Mouse (Mus musculus): ENCODE measurements at regions not wholly inside any gene's neighbourhood (a gene's known extent, or its start where the extent isn't known, plus 50 kb on each side); places are given as distances from the start of the nearest gene placed in this dataset.

DNA sequence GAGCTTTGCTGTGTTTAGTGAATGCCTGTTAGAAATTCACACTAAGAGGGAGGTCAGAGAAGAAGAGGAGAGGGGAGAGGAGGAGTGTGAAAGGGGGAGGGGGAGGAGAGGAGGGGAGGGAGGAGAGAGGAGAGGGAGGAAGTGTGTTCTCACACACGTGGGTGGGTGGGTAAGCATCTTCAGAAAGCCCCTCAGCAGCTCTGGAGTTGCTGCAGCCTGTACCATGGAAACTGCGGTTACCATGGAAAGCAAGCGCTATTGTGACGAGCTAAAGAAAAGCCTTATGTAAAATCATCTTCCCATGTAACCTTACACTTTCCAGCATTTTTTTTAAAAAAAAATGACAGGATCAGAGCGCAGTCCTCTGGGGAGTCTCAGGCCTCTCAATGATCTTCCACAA lies 441.8 kb downstream of the Rwdd3 start:
- Histone ChIP-seq H3K4me3 (replicated peaks; ENCODE audit: control insufficient read depth, low read depth, low read length) (no peak overlapping the region), H3K4me1 (ENCODE audit: control insufficient read depth, insufficient read depth, low read length) (no peaks in the 10 kb centered on the region), H3K27ac (ENCODE audit: control insufficient read depth, insufficient read depth, low read depth, low read length, poor library complexity) (no peak overlapping the region)
- WGBS, result 71% methylated on average over 5 of the region's 5 CpGs
- TF ChIP-seq POLR2A (IDR thresholded peaks at IDR 0.05; ENCODE audit: borderline replicate concordance, control insufficient read depth, low read depth, low read length), result no peak
- TF ChIP-seq CTCF (IDR thresholded peaks at IDR 0.05; ENCODE audit: control insufficient read depth, insufficient read depth, low read length), result no peak

DNA sequence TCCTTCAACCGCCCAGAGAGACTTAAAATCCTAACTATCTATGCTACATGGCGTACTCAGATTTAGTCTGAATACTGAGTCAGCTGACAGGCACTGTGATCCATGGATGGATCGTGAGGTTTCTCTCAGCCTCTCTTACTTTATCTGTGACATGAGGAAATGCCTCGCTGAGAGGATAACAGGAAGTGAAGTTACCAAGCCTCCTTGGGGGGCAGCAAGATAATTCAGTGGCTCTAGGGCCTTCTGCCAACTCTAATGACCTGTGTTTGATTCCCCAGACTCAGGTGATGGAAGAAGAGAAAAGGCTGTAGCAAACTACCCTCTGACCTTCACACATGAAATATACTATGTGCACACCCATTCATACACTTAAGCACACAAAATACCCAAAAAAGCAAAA lies 486.3 kb downstream of the Rwdd3 start:
- TF ChIP-seq POLR2A (IDR thresholded peaks at IDR 0.05; ENCODE audit: borderline replicate concordance, control insufficient read depth, low read depth, low read length) (no peak), CTCF (IDR thresholded peaks at IDR 0.05; ENCODE audit: control insufficient read depth, insufficient read depth, low read length) (no peak)
- H3K4me1 ChIP-seq (ENCODE audit: control insufficient read depth, insufficient read depth, low read length), result no peaks in the 10 kb centered on the region
- no peak overlapping the region for H3K27ac ChIP-seq (ENCODE audit: control insufficient read depth, insufficient read depth, low read depth, low read length, poor library complexity)
- WGBS, result 45% methylated on average over 4 of the region's 4 CpGs
- no peak overlapping the region for H3K4me3 ChIP-seq (replicated peaks; ENCODE audit: control insufficient read depth, low read depth, low read length)

DNA sequence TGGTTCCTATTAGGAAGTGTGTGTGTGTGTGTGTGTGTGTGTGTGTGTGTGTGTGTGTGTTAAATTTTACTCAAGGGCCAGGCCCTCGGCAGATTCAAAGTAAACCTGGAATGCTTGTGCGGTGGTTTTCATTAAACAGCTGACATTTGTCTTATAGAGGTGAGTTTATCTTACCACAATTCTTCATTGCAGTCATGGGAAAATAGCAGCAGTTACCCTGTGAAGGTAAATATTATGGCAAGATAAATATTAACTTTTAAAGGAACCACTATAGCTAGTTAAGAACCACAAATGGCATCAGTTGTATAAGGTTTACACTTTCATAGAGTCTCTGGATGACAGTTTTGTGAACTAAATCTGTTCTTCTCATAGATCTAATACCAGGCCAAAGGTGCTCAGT lies 495.6 kb downstream of the Rwdd3 start:
- 88% methylated on average over 2 of the region's 2 CpGs for WGBS
- TF ChIP-seq CTCF (IDR thresholded peaks at IDR 0.05; ENCODE audit: control insufficient read depth, insufficient read depth, low read length), result no peak
- TF ChIP-seq POLR2A (IDR thresholded peaks at IDR 0.05; ENCODE audit: borderline replicate concordance, control insufficient read depth, low read depth, low read length), result no peak
- H3K4me1 ChIP-seq (ENCODE audit: control insufficient read depth, insufficient read depth, low read length), result no peaks in the 10 kb centered on the region
- H3K4me3 ChIP-seq (replicated peaks; ENCODE audit: control insufficient read depth, low read depth, low read length), result no peak overlapping the region
- H3K27ac ChIP-seq (ENCODE audit: control insufficient read depth, insufficient read depth, low read depth, low read length, poor library complexity), result no peak overlapping the region

DNA sequence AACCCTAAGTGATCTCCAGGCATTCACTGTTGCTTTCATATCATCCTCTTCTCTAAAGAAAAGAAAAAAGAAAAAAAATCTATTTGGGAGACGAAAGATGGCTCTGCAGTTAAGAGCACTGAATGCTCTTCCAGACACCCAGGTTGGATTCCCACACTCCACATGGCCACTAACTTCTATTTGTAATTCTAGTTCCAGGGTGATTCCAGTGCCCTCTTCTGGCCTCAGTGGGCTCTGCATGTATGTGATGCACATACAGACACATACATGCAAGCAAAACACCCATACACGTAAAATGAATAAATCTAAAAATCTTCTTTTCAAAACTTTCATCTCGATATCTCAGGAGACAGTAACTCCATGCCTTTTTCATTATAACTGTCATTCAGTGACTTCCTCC lies 502.8 kb downstream of the Rwdd3 start:
- 77% methylated on average over 3 of the region's 3 CpGs for WGBS
- no peak for TF ChIP-seq POLR2A (IDR thresholded peaks at IDR 0.05; ENCODE audit: borderline replicate concordance, control insufficient read depth, low read depth, low read length)
- TF ChIP-seq CTCF (IDR thresholded peaks at IDR 0.05; ENCODE audit: control insufficient read depth, insufficient read depth, low read length), result no peak

DNA sequence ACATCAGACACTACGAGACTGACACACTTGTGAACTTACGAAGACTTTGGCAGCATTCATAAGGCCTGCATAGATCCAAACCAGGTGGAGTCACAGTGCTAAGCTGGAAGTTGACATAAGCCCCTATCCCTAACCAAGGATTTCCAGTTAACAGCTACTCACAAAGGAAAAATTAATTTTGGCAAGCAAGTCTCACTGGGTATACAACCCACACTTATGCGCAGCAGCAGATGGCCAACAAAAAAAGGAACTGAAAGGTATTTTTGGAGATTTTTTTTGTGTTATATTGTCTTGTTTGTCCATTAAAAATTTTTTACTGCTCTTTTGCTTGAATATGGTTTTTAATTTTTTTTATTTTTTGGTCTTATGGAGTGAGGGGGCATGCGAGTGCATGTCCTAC lies 509.0 kb downstream of the Rwdd3 start:
- Histone ChIP-seq H3K4me3 (replicated peaks; ENCODE audit: control insufficient read depth, low read depth, low read length) (no peak overlapping the region), H3K4me1 (ENCODE audit: control insufficient read depth, insufficient read depth, low read length) (no peaks in the 10 kb centered on the region), H3K27ac (ENCODE audit: control insufficient read depth, insufficient read depth, low read depth, low read length, poor library complexity) (no peak overlapping the region)
- no peak for TF ChIP-seq POLR2A (IDR thresholded peaks at IDR 0.05; ENCODE audit: borderline replicate concordance, control insufficient read depth, low read depth, low read length)
- no peak for TF ChIP-seq CTCF (IDR thresholded peaks at IDR 0.05; ENCODE audit: control insufficient read depth, insufficient read depth, low read length)
- 84% methylated on average over 4 of the region's 4 CpGs for WGBS

More for the DNA sequence above, 502.8 kb downstream of the Rwdd3 start:
- H3K4me3 ChIP-seq (replicated peaks; ENCODE audit: control insufficient read depth, low read depth, low read length), result no peak overlapping the region
- H3K4me1 ChIP-seq (ENCODE audit: control insufficient read depth, insufficient read depth, low read length), result no peaks in the 10 kb centered on the region
- H3K27ac ChIP-seq (ENCODE audit: control insufficient read depth, insufficient read depth, low read depth, low read length, poor library complexity), result no peak overlapping the region

DNA sequence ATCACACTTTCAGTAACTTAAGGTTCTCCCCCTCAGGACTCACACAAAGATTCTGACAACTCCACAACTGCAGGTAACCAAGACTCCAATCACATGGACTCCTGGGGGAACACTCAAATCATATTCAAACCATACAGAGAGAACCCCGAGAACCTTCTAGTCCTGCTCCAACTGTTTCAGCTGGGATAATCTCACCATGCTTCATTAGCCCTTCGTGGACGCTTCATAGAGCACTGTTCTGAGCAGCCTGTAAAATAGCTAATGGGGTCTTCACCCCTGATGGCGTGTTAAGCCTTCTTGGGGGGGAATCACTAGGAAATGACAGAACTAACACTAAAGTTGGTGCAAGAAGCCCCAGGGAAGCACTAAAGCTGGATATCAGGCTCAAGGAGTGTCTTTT lies 510.7 kb downstream of the Rwdd3 start:
- no peak overlapping the region for H3K27ac ChIP-seq (ENCODE audit: control insufficient read depth, insufficient read depth, low read depth, low read length, poor library complexity)
- no peak overlapping the region for H3K4me3 ChIP-seq (replicated peaks; ENCODE audit: control insufficient read depth, low read depth, low read length)
- no peak for TF ChIP-seq POLR2A (IDR thresholded peaks at IDR 0.05; ENCODE audit: borderline replicate concordance, control insufficient read depth, low read depth, low read length)
- no peaks in the 10 kb centered on the region for H3K4me1 ChIP-seq (ENCODE audit: control insufficient read depth, insufficient read depth, low read length)
- WGBS, result 78% methylated on average over 4 of the region's 4 CpGs

DNA sequence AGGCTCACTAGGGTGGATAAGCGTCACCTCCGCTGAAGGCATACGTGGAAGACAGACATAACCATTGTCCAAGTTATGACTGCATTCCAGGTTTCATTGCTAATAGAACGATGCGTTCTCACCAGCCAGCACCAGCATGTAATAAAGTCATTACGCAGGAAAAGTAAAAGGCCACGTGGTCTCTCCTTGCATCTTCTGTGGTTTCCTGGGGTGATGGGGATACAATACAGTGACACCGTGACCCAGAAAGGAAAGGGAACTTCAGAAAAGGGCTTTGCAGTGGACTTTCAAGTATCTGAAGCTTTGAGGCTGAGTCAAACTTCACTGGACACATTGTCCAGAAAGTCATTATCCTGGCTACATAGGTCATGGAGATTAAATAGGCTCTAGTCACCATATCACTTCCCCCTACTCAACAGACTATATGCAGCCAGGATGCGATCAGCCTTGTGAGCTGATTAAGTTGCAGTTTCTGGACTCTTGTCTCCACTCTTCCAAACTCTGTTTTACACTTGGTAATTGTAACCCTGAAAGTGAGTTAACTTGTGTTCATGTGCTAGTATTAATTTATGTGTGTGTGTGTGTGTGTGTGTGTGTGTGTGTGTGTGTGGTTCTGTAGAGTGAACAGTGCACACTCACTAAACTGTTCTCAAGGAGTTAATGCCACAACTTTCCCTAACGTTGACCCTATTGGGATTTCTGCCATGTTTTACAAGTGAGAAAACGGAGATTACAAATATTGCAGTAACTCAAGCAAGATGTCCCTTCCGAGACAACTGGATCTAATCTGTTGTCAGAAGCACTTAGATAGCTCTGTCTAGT lies 522.2 kb downstream of the Rwdd3 start:
- TF ChIP-seq CTCF (IDR thresholded peaks at IDR 0.05; ENCODE audit: control insufficient read depth, insufficient read depth, low read length) (no peak), POLR2A (IDR thresholded peaks at IDR 0.05; ENCODE audit: borderline replicate concordance, control insufficient read depth, low read depth, low read length) (no peak)
- Histone ChIP-seq H3K27ac (ENCODE audit: control insufficient read depth, insufficient read depth, low read depth, low read length, poor library complexity) (no peak overlapping the region), H3K4me1 (ENCODE audit: control insufficient read depth, insufficient read depth, low read length) (no peaks in the 10 kb centered on the region), H3K4me3 (replicated peaks; ENCODE audit: control insufficient read depth, low read depth, low read length) (no peak overlapping the region)
- 44% methylated on average over 12 of the region's 12 CpGs for WGBS

DNA sequence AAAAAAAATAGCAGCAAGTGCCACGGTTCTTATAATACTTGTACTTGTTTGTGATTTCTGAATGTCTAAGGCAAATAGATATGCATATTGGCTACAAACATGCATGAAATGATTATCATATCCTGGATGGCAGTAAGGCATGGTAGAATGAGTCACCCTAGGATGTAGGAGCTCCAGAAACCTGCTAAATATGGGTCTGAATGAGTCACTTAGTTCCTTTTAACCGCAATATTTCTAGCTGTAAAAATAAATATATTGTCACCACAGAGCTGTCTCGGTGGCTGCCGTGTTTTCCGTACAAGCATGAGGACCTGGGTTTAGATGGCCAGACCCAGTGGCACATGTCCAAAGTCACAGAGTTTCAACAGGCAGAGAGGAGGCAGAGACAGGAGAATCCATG lies 523.1 kb downstream of the Rwdd3 start:
- Histone ChIP-seq H3K4me1 (ENCODE audit: control insufficient read depth, insufficient read depth, low read length) (no peaks in the 10 kb centered on the region), H3K27ac (ENCODE audit: control insufficient read depth, insufficient read depth, low read depth, low read length, poor library complexity) (no peak overlapping the region), H3K4me3 (replicated peaks; ENCODE audit: control insufficient read depth, low read depth, low read length) (no peak overlapping the region)
- 17% methylated on average over 5 of the region's 5 CpGs for WGBS
- TF ChIP-seq POLR2A (IDR thresholded peaks at IDR 0.05; ENCODE audit: borderline replicate concordance, control insufficient read depth, low read depth, low read length) (no peak), CTCF (IDR thresholded peaks at IDR 0.05; ENCODE audit: control insufficient read depth, insufficient read depth, low read length) (no peak)
